Mouse (Mus musculus): ENCODE measurements around the gene Rangrf.

- TF ChIP-seq CTCF (IDR thresholded peaks at IDR 0.05; ENCODE audit: low read depth, low read length) (no peak), POLR2A (IDR thresholded peaks at IDR 0.05; ENCODE audit: insufficient read depth, low read length) (no peak)
Observed at GRCm38 (mm10) chr11:68947542-68947993, 27.4 kb downstream of the Rangrf start.

Measured in ES-Bruce4 (cell line).